Mouse (Mus musculus): ENCODE results near the gene Prrc2b.

The Prrc2b gene

DNA sequence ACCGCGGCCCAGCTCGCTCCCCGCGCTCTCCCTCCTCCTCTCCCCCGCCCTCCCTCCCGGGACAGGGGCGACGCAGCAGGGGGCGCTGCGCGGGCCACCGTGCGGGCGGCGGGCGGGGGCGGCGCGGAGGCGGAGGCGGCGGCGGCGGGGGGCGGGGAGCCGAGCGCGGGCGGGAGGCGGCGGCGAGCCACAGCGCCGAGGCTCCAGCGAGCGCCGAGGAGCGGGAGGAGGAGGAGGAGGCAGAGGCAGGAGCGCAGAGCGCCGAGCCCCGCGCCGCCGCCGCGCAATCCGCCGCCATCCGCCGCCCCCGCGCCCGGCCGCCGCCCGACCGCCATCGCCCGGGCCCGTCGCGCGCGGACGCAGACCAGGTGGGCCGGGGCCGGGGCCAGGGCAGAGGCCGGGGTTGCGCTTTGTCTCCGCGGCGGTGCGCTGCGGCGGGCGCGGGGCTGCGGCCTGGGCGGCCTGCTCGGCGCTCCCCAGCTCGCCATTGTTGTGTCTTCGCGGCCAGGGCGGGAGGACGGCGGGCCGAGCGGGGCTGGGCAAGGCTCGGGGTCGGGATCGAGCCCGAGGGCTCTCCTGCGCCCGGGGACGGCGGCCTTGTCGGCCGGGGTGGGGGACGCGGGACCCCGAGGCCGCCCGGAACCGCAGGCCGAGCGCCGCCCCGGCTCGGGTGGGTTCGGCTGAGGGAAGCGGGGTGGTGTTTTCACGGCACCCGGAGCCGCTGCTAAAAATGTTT lies at the start of gene Prrc2b:
Prrc2b (plus strand) TSS at position 159 of the 736 bp plus-strand sequence.
- in situ Hi-C loops (cut with MboI, MseI) = loop anchor here (5.0 kb wide), 1 partner anchor 41 kb away; no protein-coding TSS in a partner anchor

DNA sequence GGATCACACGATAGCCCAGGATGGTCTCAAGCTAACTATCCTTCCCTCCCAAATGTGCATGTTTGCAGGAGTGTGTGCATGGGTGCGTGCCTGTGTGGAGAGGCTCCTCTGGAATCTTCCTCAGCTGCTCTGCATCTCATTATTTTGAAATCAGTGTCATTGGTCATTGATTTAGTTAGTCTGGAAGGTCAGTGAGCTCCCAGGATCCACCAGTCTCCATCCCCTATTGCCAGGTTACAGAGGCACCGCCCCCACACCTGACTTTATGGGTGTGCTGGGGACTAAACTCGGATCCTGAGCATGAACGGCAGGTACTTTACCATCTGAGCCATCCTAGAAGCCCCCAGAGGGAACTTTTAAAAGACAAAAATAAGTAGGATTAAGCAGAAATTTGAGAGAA lies 47.9 kb upstream of the Prrc2b start:
- in situ Hi-C loops (cut with MboI, MseI) = no loop called here

DNA sequence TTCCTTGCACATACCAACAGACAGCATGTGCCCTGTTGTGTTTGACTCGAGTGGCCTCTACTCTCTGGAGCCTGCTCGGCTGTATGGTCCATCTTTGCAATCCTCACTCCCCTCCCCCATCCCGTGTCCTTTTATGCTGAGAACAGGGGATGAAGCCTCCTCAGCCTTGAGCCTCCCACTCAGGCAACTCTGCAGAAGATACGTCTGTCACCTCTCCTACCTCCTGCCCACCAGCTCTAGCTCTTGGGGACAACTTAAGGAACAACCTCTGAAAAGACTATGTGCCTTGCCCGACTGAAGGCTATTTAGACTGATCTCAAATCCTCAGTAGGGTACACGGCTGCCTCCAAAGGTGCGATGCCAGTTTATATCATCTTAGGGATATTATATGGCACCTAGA lies 47.3 kb upstream of the Prrc2b start:
- in situ Hi-C loops (cut with MboI, MseI) = no loop called here

DNA sequence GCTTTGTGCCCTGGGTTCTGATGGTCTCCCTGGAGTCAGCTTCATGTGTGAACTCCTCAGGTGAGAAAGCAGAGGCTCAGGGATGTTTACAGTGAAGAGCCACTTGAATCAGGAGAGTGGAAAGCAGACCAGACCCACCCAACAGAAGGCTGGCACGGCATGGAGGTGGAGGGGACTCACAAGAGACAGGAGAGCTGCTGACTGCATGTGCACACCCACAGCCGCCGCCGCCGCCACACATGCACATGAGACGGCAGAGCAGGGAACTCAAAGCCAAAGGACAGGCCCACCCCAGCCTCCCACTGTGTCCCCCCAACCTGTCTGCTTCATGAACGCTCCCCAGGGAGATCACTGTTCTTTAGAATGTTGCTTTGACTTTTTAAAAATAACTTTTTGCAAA lies 46.8 kb upstream of the Prrc2b start:
- in situ Hi-C loops (cut with MboI, MseI) = no loop called here

DNA sequence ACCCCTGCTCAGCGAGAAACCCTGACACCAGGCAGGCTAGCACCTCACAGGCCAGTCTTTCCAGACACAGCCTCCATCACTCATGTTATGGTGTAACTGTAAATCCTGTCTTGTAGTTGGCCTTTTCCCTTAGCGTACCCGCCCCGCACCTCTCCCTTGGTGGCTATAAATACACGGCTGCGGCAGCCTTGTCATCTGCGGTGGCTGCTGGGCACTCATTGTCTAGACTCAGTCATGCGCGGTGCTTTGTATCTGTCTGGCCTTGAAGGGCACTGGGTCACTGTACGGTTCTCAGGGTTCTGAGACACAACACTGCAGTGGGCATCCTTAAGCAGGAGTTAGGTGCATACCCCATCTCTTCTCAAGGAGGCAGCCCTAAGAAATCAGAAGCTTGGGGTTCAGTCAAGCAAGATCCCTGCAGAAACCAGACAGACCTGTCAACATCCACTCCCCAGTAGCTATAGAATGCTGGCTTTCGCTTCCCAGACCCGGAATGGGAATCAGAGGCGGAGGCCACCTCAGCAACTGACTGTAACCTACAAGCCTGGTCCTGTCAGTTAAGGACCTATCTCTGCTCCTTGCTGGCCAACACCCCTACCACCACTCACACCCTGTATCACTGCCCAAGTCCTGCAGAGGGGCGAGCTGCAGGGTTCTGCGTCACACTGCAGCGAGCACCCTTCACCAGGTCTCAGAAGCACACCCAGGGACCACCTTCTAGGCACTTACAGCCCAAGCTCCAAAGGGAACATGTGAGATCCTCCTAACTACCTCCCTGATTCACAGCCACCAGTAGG lies 45.6 kb upstream of the Prrc2b start:
- in situ Hi-C loops (cut with MboI, MseI) = no loop called here

DNA sequence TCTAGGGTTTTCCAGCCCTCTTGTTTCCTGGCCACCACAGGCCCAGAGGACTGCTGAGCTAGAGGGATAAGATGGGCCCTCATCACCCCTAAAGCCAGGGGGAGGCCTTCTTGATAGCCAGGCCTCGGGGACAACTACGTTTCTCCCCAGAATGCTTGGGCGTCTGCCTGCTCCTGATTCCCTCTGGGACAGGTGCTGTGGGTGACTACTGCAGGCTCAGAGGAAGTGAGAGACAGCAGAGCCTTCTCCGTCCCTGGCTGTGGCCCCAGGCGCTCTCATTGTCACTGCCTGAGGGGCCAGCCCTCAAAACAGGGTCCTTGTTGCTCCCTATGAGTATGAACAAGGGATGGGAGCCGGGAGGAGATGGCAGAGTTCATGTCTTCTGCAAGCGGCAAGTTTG lies 45.0 kb upstream of the Prrc2b start:
- in situ Hi-C loops (cut with MboI, MseI) = no loop called here

DNA sequence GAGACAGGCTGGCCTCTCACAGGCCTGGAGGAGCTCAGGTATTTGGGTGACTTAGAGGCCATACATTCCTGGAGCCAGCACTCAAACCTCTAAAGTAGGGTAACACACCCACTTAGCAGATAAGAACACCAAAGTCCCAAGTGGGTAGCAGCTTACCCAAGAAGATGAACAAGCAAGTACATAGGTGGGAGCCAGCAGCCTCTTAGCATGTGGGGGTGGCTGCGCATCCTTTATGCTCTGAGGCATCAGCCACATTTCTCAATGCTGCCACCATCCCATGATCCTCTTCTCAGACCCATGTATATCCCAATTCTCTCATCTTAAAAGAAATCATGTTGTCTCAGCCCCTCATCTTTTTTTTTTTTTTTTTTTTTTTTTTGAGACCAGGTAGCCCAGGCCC lies 39.6 kb upstream of the Prrc2b start:
- in situ Hi-C loops (cut with MboI, MseI) = no loop called here

DNA sequence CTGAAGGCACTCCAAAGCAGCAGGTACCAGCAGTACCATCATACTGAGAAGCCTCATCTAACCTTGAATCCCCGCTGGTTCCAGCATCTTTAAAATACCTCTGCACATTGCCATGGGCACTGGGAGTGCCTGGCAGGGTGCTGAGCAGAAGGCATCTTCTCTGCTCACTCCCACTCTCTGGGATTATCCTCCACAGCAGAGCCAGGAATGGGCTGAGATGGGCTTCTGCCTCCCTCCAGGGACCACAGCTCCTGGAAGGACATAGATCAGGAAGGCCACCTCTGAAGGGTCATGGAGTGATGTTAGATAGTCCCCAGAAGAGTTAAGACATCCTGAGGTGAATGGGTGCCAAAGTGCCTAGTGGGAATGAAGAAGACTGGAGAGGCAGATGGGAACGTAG lies 38.3 kb upstream of the Prrc2b start:
- in situ Hi-C loops (cut with MboI, MseI) = no loop called here

DNA sequence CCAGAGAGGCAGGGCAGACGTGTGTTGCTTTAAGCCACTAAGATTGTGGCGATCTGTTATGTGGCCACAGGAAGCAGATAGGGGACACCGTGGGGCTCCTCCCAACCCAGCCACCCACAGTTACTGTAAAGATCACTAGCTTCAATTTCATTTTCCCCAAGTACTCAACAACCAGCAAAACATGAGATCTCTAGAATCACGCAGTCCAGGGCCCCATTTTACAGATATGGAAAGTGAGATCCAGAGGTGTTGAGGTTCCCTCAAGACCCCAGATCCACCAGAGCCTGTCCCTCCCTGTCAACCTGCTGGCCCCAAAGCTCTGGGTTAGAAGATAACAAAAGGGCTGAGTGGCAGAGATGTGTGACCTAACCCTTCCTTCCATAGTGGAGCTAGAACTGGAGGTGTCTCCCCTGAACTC lies 35.0 kb upstream of the Prrc2b start:
- in situ Hi-C loops (cut with MboI, MseI) = no loop called here

DNA sequence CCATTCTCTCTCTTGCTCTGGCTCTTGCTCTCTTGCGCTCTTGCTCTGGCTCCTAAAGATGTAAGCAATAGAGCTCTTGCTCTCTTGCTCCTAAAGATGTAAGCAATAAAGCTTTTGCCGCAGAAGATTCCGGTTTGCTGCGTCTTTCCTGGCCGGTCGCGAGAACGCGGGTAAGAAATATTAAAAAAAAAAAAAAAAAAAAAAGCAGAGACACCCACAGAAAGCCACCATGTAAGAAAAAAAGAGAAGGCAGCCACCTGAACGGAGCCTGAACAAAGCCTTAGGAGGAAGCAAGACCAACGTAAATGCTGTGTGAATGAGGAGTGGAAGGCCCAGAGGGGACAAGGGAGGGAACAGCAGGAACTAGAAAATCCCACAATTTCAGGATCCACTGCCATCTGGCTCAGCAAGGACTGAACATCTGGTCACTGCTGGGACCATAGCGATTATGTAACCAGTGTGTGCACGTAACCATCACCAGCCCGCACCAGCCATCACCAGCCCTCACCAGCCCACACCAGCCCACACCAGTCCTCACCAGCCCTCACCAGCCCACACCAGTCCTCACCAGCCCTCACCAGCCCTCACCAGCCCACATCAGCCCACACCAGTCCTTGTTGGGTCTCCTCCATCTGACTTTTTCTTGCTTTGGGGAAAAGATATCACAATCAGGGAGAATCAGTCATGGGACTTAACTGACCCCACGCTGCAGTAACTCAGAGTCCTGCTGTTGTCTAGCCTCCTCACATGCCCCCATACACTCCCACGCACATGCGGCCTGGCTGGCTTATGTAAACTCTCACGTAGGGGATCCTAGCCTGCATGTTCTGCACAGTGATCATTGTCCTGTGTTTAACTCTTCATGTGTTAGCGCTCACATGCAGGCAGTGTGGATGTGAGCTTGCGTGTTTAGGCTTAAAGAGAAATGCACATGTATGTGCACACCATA lies 30.8 kb upstream of the Prrc2b start:
- in situ Hi-C loops (cut with MboI, MseI) = no loop called here

DNA sequence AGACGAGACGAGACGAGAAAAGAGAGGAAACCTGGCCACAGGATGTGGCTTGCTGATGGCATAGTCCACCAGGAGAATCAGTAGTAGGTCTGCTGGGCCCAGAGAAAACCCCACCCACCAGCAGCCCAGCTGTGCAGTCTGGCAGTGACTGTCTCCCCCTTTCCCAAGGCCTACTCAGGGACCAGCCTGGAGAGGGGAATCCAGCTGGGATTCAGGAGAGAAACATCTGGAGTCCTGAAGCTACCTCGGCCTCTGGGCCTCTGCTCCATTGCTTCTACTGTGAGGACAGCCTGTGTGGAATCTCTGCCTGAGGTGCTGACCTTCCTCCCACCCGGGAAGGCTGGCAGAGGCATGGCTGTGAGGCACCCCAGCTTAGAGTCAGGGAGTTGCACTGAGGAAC lies 29.7 kb upstream of the Prrc2b start:
- in situ Hi-C loops (cut with MboI, MseI) = no loop called here

DNA sequence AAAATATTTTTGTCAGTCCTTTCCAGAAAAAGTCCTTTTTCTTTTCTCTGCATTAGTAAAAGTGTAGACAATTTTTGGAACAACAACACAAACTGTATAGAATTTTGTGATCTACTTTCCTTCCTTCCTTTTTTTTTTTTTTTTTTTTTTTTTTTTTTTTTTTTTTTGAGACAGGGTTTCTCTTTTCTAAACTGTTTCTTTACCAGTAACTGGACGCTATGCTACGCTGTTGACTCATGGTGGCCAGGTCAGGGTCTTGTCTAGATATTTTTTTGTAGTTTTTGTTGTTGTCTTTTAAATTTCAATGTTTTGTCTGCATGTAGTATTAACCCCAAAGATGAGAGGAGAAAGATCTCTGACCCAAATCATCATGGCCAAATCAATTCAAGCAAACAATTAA lies 29.1 kb upstream of the Prrc2b start:
- in situ Hi-C loops (cut with MboI, MseI) = no loop called here

DNA sequence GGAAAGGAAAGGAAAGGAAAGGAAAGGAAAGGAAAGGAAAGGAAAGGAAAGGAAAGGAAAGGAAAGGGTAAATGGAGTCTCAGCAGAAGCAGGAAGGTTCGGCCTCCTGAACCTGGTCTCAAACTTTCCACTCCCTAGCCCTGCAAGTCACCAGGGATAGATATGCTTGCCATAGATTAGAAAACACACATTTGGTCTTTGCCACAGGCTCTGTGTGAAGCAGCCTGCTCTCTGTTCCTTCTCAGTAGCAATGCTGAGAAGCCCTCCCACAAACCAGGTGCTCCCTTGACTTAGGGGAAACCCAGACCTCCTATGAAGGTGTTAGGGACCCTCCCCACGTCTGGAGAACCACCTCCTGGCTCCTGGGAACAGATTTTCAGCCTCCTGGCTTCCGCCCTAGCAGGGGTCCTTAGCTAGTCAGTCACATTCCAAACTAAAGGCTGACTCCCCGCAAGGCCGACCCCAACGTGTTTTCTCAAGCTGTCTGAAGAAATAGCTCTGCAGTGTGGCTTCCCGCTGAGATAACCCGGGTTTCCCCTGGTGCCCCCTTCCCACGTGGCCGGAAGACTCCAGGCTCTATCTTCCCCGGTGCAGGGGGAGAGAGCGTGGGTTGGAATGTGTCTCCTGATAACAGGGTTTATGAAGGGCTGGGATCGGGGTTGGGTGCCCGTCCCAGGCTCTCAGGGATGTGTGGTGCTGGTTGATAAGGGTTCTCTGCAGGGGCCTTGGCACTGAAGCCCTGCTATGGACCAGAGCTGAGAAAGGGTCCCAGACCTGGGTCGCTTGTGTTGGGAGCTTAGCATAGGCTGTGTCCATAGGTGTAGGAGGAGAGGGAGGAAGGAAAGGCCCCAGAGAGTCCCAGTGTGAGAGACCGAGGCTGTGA lies 23.0 kb upstream of the Prrc2b start:
- in situ Hi-C loops (cut with MboI, MseI) = no loop called here

DNA sequence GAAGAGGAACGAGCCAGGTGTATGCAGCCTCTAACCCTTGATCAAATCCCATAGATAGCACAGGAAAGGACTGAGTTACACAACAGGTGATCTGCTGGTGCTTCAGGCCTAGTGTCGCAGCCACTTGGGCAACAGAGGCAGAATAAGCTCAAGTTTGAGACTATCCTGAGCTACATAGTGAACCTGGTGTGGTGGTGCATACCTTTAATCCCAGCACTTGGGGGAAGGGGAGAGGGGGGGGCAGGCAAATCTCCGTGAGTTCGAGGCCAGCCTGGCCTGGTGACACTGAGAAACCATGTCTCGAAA lies 22.4 kb upstream of the Prrc2b start:
- in situ Hi-C loops (cut with MboI, MseI) = no loop called here

DNA sequence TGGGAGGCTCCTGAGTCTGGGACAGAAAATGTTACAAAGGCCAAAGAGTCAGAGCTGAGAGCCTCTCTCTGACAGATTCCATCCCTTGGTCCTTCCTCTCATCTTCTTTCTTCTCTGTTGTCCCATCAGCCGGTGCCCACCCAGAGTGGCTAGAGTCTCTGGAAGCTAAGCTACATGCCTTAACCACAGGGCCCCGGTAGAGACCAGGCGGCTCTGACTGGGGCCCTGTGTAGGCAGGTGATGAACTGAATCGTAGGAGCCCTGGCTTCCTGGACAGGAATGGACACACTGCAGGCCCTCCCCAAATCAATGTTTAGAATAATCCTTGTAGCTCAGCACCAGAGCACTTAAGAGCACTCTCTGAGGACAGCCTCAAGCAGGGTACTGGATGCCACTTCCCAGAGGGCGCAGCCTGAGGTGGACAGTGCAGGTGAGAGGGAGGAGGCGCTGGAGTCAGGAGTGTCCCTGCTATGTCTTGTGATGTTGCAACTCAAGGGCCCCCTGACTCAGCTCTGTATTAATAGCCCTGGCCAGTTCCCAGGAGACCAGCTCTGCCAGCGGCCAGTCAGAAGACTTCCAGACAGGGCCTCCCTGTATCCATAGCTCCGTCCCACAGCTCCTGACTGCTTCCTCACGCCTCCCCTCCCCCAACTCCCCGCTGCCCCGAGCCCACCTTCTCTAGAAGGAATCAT lies 21.4 kb upstream of the Prrc2b start:
- in situ Hi-C loops (cut with MboI, MseI) = no loop called here

DNA sequence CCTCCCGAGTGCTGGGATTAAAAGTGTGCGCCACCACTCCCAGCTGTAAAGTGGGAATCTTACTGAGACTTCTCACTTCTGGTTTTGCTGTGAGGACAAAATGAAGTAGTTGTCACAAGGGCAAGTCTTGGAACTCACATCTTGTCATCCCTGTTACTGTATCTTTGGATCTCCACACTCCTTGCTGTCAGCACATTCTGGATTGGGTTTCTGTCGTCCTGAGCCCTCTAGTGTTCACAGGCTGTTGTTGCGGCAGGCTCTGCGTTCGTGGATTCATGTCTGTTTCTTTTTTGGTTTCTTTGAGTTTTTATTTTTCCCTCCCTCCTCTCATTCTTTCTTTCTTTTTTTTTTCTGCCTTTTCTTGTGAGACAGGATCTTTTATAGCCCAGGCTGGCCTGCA lies 20.4 kb upstream of the Prrc2b start:
- in situ Hi-C loops (cut with MboI, MseI) = no loop called here

DNA sequence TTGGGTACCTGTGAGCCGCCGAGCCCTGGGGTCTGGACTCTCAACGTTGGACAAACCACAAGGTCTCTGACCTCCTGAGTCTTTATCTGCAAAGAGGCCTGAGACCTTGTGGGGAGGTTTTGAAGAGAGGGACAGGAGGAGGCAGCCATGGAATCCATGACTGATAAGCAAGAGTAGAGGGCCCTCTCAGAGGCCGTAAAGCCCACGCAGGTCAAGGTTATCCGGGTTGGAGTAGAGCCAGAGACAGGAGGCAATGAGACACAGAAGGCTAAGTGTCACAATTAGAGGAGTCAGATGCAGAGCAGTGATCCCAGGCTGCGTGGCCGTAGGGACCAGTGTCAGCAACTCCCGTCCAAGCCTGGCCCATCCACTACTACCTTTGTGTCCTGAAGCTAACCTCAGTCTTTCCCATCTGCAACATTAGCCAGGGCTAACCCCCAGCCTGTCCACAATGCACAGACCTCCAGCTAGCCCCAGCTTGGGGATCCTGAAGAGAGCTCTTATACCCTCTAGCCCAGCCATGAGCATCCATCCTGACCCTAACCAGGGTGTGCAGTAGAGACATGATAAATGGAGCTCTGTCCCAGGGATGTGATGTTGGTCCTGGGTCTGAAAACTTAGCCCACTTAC lies 19.6 kb upstream of the Prrc2b start:
- in situ Hi-C loops (cut with MboI, MseI) = no loop called here

DNA sequence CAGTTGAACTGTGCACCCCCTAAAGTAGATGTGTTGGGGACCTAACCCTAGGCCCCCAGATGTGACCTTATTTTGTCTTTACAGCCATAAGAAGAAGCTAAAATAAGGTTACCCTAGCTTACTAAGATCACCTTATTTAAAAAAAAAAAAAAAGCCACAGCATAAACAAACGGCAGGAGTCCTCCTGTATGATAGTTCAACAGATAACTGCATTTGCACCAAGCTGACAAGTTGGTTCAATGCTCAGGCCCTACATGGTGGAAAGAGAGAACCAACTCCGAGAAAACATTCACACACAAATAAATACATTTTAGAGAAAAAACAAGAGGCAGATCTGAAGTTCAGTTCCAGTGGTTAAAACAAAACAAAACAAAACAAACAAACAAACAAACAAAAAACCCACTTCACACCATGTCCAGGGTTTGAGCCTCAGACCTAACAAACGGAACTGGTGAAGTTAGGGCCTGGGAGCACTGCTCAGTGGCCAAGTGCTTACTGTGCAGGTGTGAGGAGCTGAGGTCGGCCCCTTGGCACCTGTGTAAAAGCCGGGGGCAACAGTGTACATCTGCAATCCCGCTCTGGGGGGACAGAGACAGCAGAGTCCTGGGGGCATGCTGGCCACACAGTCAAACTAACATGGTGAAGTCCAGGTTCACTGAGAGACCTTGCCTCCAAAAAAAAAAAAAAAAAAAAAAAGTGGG lies 18.9 kb upstream of the Prrc2b start:
- in situ Hi-C loops (cut with MboI, MseI) = no loop called here

DNA sequence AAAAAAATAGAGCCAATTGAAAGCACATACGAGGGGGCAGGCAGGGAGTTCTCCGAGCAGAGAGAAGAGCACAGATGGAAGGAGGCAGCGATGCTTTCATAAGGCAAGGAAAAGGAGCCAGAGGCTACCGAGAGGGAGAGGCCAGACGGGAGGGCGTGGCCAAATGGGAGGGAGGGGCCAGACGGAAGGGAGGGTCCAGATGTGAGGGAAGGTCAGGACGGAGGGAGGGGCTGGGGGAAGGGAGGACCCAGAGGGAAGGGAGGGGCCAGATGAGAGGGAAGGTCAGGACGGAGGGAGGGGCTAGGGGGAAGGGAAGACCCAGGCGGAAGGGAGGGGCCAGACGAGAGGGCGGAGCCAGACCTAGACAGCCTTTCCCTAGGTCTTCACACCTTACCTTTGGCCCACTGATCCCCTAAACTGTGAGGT lies 18.3 kb upstream of the Prrc2b start:
- in situ Hi-C loops (cut with MboI, MseI) = no loop called here

DNA sequence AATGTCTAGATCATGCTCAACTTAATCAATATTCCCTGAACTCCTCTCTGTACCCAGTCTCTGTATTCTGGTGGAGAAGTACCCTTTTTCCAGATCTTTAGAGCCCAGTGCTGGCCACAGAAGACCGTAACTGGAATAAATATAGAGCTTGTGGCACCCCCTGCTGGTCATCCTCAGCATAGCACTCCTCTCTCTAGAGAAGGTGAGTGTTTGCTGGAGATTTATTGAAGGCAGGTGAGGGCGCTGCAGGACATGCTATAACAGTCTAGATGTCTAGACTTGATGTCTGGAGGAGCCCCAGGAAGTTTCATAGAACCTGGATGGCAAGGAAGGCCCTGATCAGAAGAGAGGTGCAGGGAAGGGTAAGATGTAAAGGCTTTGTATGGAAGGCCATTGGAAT lies 16.8 kb upstream of the Prrc2b start:
- in situ Hi-C loops (cut with MboI, MseI) = no loop called here

Data from T-helper 2 cell (primary cell).